Mouse (Mus musculus): ENCODE measurements around the gene Haus3.

DNA sequence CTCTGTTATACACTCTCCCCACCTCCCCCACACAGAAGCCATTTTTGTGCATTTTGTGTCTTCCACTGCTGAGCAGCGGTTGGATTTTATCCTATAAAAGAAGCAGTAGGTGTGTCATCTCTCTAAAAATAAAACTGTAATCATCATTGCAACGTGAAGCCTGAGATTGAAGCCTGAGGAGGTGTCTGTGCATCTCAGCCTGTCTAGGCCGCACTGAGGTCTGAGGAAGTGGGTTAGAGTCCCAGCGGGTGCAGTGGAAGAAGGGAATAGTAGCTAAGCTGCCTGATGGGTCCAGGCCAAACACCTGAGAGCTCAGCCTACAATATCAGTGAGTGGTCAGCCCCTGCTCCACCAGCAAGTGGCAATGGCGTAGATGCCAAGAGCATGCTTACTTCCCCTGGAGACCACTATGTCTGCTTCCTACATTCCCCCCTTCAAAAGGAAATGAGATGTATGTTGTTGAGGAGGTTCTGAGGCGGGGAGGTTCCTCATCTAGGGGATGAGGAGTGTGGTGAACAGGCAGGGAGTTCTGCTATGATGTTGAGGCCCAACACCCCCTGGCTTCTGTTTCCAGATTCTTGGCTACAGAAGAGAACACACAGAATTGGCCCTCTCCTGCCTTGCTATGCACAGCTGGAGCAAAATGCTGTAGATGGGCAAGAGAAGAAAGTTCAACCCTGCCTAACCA lies 25.8 kb upstream of the Haus3 start:
- no peak for TF ChIP-seq POLR2A (IDR thresholded peaks at IDR 0.05; ENCODE audit: borderline replicate concordance, control insufficient read depth, low read depth, low read length)
- TF ChIP-seq CTCF (IDR thresholded peaks at IDR 0.05; ENCODE audit: control insufficient read depth, insufficient read depth, low read length): no peak

Measured in bone marrow, adult 2 months (tissue).